Mouse (Mus musculus): ENCODE results near the gene Pafah1b3.

DNA sequence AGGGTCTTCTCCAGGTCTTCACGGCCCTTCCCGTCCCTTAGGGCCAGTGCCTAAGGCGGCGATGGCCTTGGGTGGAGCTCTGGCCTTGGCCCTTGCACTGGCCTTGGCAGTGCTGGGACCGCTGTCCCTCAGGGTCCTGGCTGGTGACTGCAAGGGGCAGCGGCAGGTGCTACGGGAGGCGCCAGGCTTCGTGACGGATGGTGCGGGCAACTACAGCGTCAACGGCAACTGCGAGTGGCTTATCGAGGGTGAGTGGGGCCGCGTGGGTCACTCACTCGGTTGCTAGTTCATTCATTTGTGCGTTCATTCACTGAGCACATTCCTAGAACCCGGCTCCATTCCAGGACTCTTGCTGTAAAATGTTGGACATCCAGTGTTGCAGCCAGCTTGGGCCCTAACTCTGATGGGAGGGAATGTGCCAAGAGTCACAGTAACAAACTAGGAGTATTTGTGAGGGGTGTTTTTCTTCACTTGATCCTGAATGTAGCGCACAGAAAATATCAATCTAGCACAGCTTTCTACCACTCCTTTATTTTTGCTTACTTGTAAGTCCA lies 19.7 kb upstream of the Pafah1b3 start:
- TF ChIP-seq GATA1 (IDR thresholded peaks at IDR 0.05; ENCODE audit: borderline replicate concordance, low read length) (no peak), CTCF (IDR thresholded peaks at IDR 0.05; ENCODE audit: low read depth, low read length) (no peak), POLR2AphosphoS5 (IDR thresholded peaks at IDR 0.05; ENCODE audit: insufficient replicate concordance, low read depth, low read length) (no peak), TAL1 (conservative IDR thresholded peaks at IDR 0.05; ENCODE audit: low read depth, low read length) (no peak)

All from G1E (cell line).